Mouse (Mus musculus) limb, embryonic 13.5 days (tissue): ENCODE data around the gene Trpm2. TPM values are rescaled to one million over a fixed set of nuclear protein-coding genes. Genes with fewer than 3 reads are reported as not detected.
A peak's percentile ranks its signal among the peaks of the same experiment; 100 is the strongest.

Experiments used
- ATAC-seq: fragments of 200-750 bp; cut with Nextera tagmentation; 2 replicates; pipeline ENCODE4 v1.8.0; 2017; ENCODE audit warnings: low read depth, moderate number of reproducible peaks, moderate TSS enrichment; ENCODE audit not compliant: low FRiP score
- H3K27ac ChIP-seq: fragments of 300-500 bp; sonication (generic); 2 replicates; pipeline ENCODE4 v1.5.1; 2015; ENCODE audit warnings: inconsistent platforms, mild to moderate bottlenecking, moderate library complexity
- H3K27me3 ChIP-seq: fragments of 300-500 bp; sonication (generic); 2 replicates; pipeline ENCODE4 v1.6.1; 2015; ENCODE audit warnings: mild to moderate bottlenecking, inconsistent platforms
- H3K36me3 ChIP-seq: fragments of 300-500 bp; sonication (generic); 2 replicates; pipeline ENCODE4 v1.6.1; 2015; ENCODE audit warnings: inconsistent platforms, mild to moderate bottlenecking, moderate library complexity
- H3K4me1 ChIP-seq: fragments of 300-500 bp; sonication (generic); 2 replicates; pipeline ENCODE4 v1.6.1; 2015; ENCODE audit warnings: inconsistent platforms
- H3K4me2 ChIP-seq: fragments of 300-500 bp; sonication (generic); replicated peaks from 2 replicates; pipeline ENCODE4 v1.6.1; 2015; ENCODE audit warnings: inconsistent platforms, mild to moderate bottlenecking, moderate library complexity
- H3K4me3 ChIP-seq: fragments of 300-500 bp; sonication (generic); 2 replicates; pipeline ENCODE4 v1.5.1; 2015; ENCODE audit warnings: moderate library complexity, mild to moderate bottlenecking, inconsistent platforms
- H3K9ac ChIP-seq: fragments of 300-500 bp; sonication (generic); 2 replicates; pipeline ENCODE4 v1.6.1; 2015; ENCODE audit warnings: mild to moderate bottlenecking, inconsistent platforms
- H3K9me3 ChIP-seq: fragments of 300-500 bp; sonication (generic); 2 replicates; pipeline ENCODE4 v1.6.1; 2016; ENCODE audit warnings: inconsistent platforms
- WGBS: fragments of 180-500 bp; shearing (Covaris S2); methylation state at CpG from one replicate; pipeline ENCODE4 v1.1.7; 2015; 5-methylcytosine and 5-hydroxymethylcytosine counted together
- polyA plus RNA-seq: library from polyadenylated mRNA; unstranded; fragments of >200 nt; fragmentation: Nextera tagmentation; extraction: Ambion mirVana; gene quantifications from 2 replicates; pipeline ENCODE4 v1.2.1, GENCODE M21; 2015

Gene Trpm2
- polyA plus RNA-seq, 1 experiment from 2014 or later, result 0.29 TPM

GRCm38 (mm10) chr10:77926140-77926539 lies 44.2 kb downstream of the Trpm2 start:
- Histone ChIP-seq H3K4me3 (no peak overlapping the region), H3K9ac (no peak overlapping the region), H3K27me3 (no peaks in the 10 kb centered on the region), H3K27ac (no peak overlapping the region), H3K4me2 (no peak overlapping the region), H3K4me1 (no peaks in the 10 kb centered on the region), H3K9me3 (no peaks in the 10 kb centered on the region), H3K36me3 (no peaks in the 10 kb centered on the region)
- no peak for ATAC-seq
- WGBS, result 45% methylated on average over 7 of the region's 7 CpGs

- H3K9me3 ChIP-seq, result no peaks in the 10 kb centered on the region
- H3K27ac ChIP-seq, result no peak overlapping the region
- ATAC-seq, result no peak
- H3K4me2 ChIP-seq, result no peak overlapping the region
- no peaks in the 10 kb centered on the region for H3K36me3 ChIP-seq
- no peak overlapping the region for H3K9ac ChIP-seq
- no peaks in the 10 kb centered on the region for H3K4me1 ChIP-seq
- H3K27me3 ChIP-seq, result 0 out of 2 replicates have a peak, but pooled peaks cover 6% of the 10 kb centered on the region
- WGBS, result 45% methylated on average over 4 of the region's 4 CpGs
- no peak overlapping the region for H3K4me3 ChIP-seq
Observed at GRCm38 (mm10) chr10:77922681-77923080, 47.7 kb downstream of the Trpm2 start.

DNA sequence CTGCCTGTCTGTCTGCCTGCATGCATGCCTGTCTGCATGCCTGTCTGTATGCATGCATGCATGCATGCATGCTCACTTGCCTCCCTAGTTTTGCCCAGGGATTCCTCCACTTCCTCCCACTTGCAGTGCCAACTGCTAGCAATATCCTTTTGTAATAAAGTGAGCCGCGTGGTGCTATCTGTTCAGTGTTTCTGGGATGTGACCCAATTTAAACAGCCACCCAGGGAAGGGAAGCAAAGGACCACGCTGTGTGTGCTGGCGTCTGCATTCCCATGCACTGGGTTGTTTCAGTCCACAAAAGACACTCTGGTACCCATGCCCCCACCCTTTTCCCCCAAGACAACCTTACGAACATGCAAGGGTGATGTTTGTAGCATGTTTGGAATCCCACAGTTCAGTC lies 49.4 kb downstream of the Trpm2 start:
- Histone ChIP-seq H3K36me3 (no peaks in the 10 kb centered on the region), H3K4me2 (no peak overlapping the region), H3K4me1 (no peaks in the 10 kb centered on the region), H3K9ac (no peak overlapping the region), H3K4me3 (no peak overlapping the region), H3K9me3 (no peaks in the 10 kb centered on the region), H3K27ac (no peak overlapping the region), H3K27me3 (0 out of 2 replicates have a peak, but pooled peaks cover 6% of the 10 kb centered on the region)
- 70% methylated on average over 5 of the region's 5 CpGs for whole genome bisulfite sequencing
- ATAC-seq, result no peak

GRCm38 (mm10) chr10:77916636-77917335 lies 53.6 kb downstream of the Trpm2 start:
- WGBS, result 60% methylated on average over 8 of the region's 8 CpGs

DNA sequence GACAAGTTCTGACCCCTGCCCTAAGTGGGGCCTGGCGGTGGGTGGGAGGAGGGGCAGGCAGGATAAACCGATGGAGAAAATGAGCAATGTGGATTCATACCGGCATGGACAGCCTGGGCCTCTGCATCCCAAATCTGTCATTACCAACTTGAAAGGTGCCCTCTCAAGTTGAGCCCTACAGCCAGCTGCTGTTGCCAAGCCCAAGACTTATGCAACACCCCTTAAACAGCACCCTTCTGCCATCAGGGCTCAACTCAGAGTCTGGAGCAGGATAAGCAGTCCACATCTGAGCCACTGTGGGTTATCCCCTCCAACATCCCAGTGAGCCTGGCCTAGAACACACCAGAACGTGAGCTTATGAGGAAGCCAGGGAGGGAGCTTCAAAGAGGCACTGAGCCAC lies 57.1 kb downstream of the Trpm2 start:
- Histone ChIP-seq H3K27me3 (no peaks in the 10 kb centered on the region), H3K9ac (no peak overlapping the region), H3K4me1 (no peaks in the 10 kb centered on the region), H3K4me3 (no peak overlapping the region), H3K27ac (no peak overlapping the region), H3K36me3 (no peaks in the 10 kb centered on the region), H3K9me3 (0 out of 2 replicates have a peak, but pooled peaks cover 2% of the 10 kb centered on the region), H3K4me2 (no peak overlapping the region)
- 64% methylated on average over 4 of the region's 4 CpGs for WGBS
- no peak for ATAC-seq

More at GRCm38 (mm10) chr10:77916636-77917335, 53.6 kb downstream of the Trpm2 start:
- H3K27ac ChIP-seq, result no peak overlapping the region
- H3K4me1 ChIP-seq, result no peaks in the 10 kb centered on the region
- ATAC-seq, result no peak
- H3K27me3 ChIP-seq, result 0 out of 2 replicates have a peak, but pooled peaks cover 6% of the 10 kb centered on the region
- no peak overlapping the region for H3K4me2 ChIP-seq
- H3K4me3 ChIP-seq, result no peak overlapping the region
- H3K9me3 ChIP-seq, result no peaks in the 10 kb centered on the region
- no peaks in the 10 kb centered on the region for H3K36me3 ChIP-seq
- H3K9ac ChIP-seq, result no peak overlapping the region

GRCm38 (mm10) chr10:77912605-77913004 lies 57.8 kb downstream of the Trpm2 start:
- H3K27ac ChIP-seq, result no peak overlapping the region
- no peaks in the 10 kb centered on the region for H3K4me1 ChIP-seq
- H3K4me2 ChIP-seq, result no peak overlapping the region
- peaks cover 7% of the 10 kb centered on the region; the same call in 1 of the 2 replicates for H3K9me3 ChIP-seq
- no peak for ATAC-seq
- WGBS, result 53% methylated on average over 7 of the region's 7 CpGs
- H3K27me3 ChIP-seq, result no peaks in the 10 kb centered on the region
- no peaks in the 10 kb centered on the region for H3K36me3 ChIP-seq
- no peak overlapping the region for H3K4me3 ChIP-seq
- H3K9ac ChIP-seq, result no peak overlapping the region

DNA sequence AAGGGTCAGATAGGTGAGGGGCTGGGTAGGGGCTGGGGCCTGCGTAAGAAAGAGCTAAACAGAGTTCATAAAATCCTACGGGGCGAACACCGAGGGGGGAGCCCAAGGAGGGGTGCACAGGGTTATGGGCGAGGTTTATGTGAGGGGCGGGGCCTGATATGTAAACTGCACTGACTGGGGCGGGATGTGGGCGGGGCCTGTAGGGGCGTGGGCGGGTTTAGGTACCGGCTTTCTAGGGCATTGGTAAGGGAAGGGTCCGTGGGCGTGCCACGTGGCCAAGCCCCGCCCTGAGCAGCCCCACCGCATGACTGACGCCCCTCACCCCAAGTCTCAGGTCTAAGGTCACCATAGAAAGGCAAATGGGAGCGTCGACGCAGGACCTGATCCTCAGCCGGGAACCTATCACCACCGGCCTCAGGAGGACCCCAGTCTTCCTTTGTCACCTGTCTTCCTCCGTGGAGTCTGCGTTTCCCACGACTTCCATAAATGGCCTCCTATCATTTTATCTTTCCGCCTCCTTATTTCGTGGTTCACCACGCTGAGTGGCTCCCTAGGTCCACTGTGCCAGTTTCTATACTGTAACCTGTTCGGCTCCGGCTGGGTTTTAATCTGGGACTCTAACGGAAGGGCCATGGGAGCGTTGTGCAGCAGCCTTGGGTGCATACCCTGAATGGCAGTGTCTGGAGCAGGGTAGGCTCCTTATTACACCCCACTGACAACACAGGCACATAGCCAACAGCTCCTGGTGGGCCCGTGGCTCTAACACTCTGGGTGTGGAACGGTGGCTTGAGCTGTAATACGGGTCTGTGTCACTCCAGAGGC lies 67.3 kb downstream of the Trpm2 start:
- Histone ChIP-seq H3K27ac (no peak overlapping the region), H3K27me3 (peaks cover 18% of the 10 kb centered on the region), H3K9me3 (peaks cover 3% of the 10 kb centered on the region; the same call in 1 of the 2 replicates), H3K4me2 (peak overlapping the region; percentile 83), H3K9ac (no peak overlapping the region), H3K4me3 (peak overlapping the region; percentile 62), H3K36me3 (no peaks in the 10 kb centered on the region), H3K4me1 (peaks cover 12% of the 10 kb centered on the region)
- WGBS, result 9% methylated on average over 35 of the region's 35 CpGs
- peak; percentile 68 for ATAC-seq

- H3K36me3 ChIP-seq, result no peaks in the 10 kb centered on the region
- no peaks in the 10 kb centered on the region; the same call in 1 of the 2 replicates for H3K9me3 ChIP-seq
- peak; percentile 79 for ATAC-seq
- H3K27ac ChIP-seq, result no peak within 1 kb of the TSS
- peak within 1 kb of the TSS; percentile 75 for H3K9ac ChIP-seq
- peaks cover 18% of the 10 kb centered on the region for H3K27me3 ChIP-seq
- under 1% methylated on average over 45 of the region's 46 CpGs for WGBS
- peaks cover 12% of the 10 kb centered on the region for H3K4me1 ChIP-seq
- peak within 1 kb of the TSS; percentile 62 for H3K4me3 ChIP-seq
- peak within 1 kb of the TSS; percentile 83 for H3K4me2 ChIP-seq
Observed at GRCm38 (mm10) chr10:77902211-77902893, 68.0 kb downstream of the Trpm2 start, which contains the start of gene Lrrc3. TSS of gene Lrrc3 (minus strand) at chr10:77902536.

DNA sequence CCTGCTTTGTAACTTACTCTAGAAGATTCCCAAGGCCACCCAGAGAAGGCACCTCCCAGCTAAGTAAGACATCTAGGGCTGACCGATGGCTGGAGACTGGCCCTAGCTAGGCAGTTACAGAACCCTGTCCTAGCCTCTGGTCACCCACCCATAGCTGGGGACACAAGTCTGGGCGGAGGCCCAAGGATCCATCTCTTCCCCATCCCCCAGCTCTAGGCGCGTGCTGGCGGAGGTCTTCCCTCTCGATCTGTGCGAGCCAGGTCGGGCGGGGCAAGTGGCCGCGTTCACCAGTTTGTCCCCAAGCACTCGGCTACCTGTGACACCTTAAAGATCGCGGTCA lies 68.5 kb downstream of the Trpm2 start:
- no peak overlapping the region for H3K27ac ChIP-seq
- WGBS, result 2% methylated on average over 14 of the region's 14 CpGs
- ATAC-seq, result peak; percentile 21; the same call in 1 of the 2 replicates
- H3K4me2 ChIP-seq, result peak overlapping the region; percentile 83
- H3K9ac ChIP-seq, result peak overlapping the region; percentile 75
- no peaks in the 10 kb centered on the region for H3K9me3 ChIP-seq
- no peaks in the 10 kb centered on the region for H3K36me3 ChIP-seq
- H3K27me3 ChIP-seq, result peaks cover 18% of the 10 kb centered on the region
- H3K4me3 ChIP-seq, result peak overlapping the region; percentile 62
- peaks cover 12% of the 10 kb centered on the region for H3K4me1 ChIP-seq

- Histone ChIP-seq H3K36me3 (no peaks in the 10 kb centered on the region), H3K4me1 (peaks cover 12% of the 10 kb centered on the region), H3K27ac (no peak overlapping the region), H3K9ac (peak overlapping the region; percentile 75; the same call in 1 of the 2 replicates), H3K27me3 (peaks cover 18% of the 10 kb centered on the region), H3K4me2 (peak overlapping the region; percentile 83), H3K9me3 (no peaks in the 10 kb centered on the region), H3K4me3 (peak overlapping the region; percentile 62)
- WGBS, result 83% methylated on average over 27 of the region's 27 CpGs
- no peak for ATAC-seq
Observed at GRCm38 (mm10) chr10:77900903-77901818, 69.2 kb downstream of the Trpm2 start.

GRCm38 (mm10) chr10:77900126-77900525 lies 70.2 kb downstream of the Trpm2 start:
- Histone ChIP-seq H3K36me3 (no peaks in the 10 kb centered on the region), H3K9me3 (no peaks in the 10 kb centered on the region), H3K27ac (no peak overlapping the region), H3K9ac (no peak overlapping the region), H3K27me3 (peaks cover 18% of the 10 kb centered on the region), H3K4me2 (no peak overlapping the region), H3K4me3 (no peak overlapping the region), H3K4me1 (peaks cover 12% of the 10 kb centered on the region)
- ATAC-seq, result no peak
- 85% methylated on average over 7 of the region's 7 CpGs for WGBS
